8 mouse cellular contexts compared by ENCODE assay signal in the genomic region with DNA sequence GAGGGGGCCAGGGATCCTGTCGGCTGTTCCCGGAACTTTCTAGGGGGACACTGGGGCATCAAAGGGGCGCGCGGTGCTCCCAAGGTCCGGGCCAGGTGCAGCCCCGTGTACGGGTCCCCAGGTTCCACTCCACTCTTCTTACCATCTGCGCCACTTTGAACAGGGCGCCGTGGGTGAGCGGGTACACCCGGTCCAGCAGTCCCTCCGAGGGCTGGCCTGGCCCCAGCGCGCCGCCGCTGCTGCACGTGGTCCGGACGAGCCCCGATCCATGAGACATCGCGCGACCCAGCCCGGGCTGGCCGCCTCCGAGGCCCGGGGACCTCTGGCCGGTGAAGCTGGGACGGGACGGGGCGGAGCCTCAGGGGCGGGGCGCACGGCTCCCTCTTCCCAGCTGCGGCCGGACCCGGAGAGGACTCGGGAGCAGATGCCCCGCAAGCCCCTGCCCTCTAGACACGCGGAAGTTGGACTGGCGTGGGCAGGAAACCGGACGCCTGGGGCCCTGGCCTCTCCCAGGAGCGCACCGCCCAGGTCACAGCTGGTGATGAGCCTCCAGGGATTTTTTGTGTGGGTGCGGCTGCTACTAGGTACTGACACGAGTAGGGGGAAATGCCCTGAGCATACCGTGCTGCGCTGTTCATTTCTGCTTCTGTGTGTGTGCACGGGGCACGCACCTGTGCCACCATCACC. TPM values are rescaled to one million over a fixed set of nuclear protein-coding genes. Genes with fewer than 3 reads are reported as not detected.
DNase-seq lines count a peak whose midpoint lies in the region; ATAC-seq and TF ChIP-seq lines count a peak whose summit lies in the region.

Gene Cmtm7 (minus strand): TSS at position 331 of the 687 bp plus-strand sequence.

- no peak for TF ChIP-seq CTCF in E14TG2a.4 (conservative IDR thresholded peaks at IDR 0.05; ENCODE audit: low read length)

- H3K9me3 ChIP-seq in E14TG2a.4 (ENCODE audit: low read length) = peaks cover under 1% of the 10 kb centered on the region; the same call in 1 of the 2 replicates
- no peaks in the 10 kb centered on the region for H3K9me3 ChIP-seq in forebrain, embryonic 11.5 days (ENCODE audit: control insufficient read depth, low read length)

- H3K27ac ChIP-seq in forebrain, embryonic 11.5 days (ENCODE audit: low read depth, low read length) = 0 out of 2 replicates have a peak within 1 kb of the TSS, but pooled peaks have one; percentile 25

- ATAC-seq in forebrain, embryonic 11.5 days (replicated peaks; ENCODE audit: low FRiP score) = peak; percentile 82
- peak; percentile 49 for ATAC-seq in megakaryocyte-erythroid progenitor cell, adult 5-6 weeks (replicated peaks; ENCODE audit: low FRiP score, low TSS enrichment, poor library complexity, severe bottlenecking)

- intact Hi-C loops in heart, postnatal 14 days (cut with DNase I) = no loop called here

- 2% methylated on average over 53 of the region's 54 CpGs for WGBS in forebrain, embryonic 11.5 days

- H3K4me2 ChIP-seq in forebrain, embryonic 11.5 days (ENCODE audit: low read depth, low read length, severe bottlenecking) = peak within 1 kb of the TSS; percentile 98

- peaks cover 84% of the 10 kb centered on the region for H3K4me1 ChIP-seq in E14TG2a.4 (replicated peaks; ENCODE audit: low read depth, low read length)
- H3K4me1 ChIP-seq in forebrain, embryonic 11.5 days (replicated peaks; ENCODE audit: control insufficient read depth, insufficient read depth, low read length) = peaks cover 5% of the 10 kb centered on the region; the same call in 1 of the 2 replicates

- H3K27me3 ChIP-seq in E14TG2a.4 (ENCODE audit: insufficient read depth, low read length) = no peaks in the 10 kb centered on the region
- H3K27me3 ChIP-seq in forebrain, embryonic 11.5 days (ENCODE audit: control insufficient read depth, insufficient read depth, low read length) = 0 out of 2 replicates have a peak, but pooled peaks cover 2% of the 10 kb centered on the region

- peak within 1 kb of the TSS; percentile 89 for H3K4me3 ChIP-seq in E14TG2a.4 (replicated peaks; ENCODE audit: low read length)
- H3K4me3 ChIP-seq in forebrain, embryonic 11.5 days (ENCODE audit: low read depth, low read length) = peak within 1 kb of the TSS; percentile 56

- H3K36me3 ChIP-seq in E14TG2a.4 (ENCODE audit: insufficient read depth, low read length) = no peaks in the 10 kb centered on the region; the same call in 1 of the 2 replicates
- no peaks in the 10 kb centered on the region for H3K36me3 ChIP-seq in forebrain, embryonic 11.5 days (ENCODE audit: control insufficient read depth, insufficient read depth, low read length)

- DNase-seq in adrenal gland, postnatal 14 days = peak; percentile 91
- peak; percentile 89 for DNase-seq in forebrain, embryonic 11.5 days (ENCODE audit: low spot score)
- DNase-seq in heart, postnatal 14 days = peak; percentile 86
- peak; percentile 88 to 92 for DNase-seq in kidney, postnatal 4 days
- peak; percentile 52 for DNase-seq in skeletal muscle tissue, adult 2 months (ENCODE audit: low read depth, low spot score)
- DNase-seq in yolk sac, embryonic 10.5 days (ENCODE audit: low spot score) = peak; percentile 87

- peak within 1 kb of the TSS; percentile 78 for H3K9ac ChIP-seq in forebrain, embryonic 11.5 days (ENCODE audit: low read length)

RNA-seq across cellular contexts. Expression of gene Cmtm7, which starts in this region (rescaled TPM):
- total RNA-seq in adrenal gland, postnatal 14 days (2021) = 32.0 and 36.7 TPM in 2 replicates
- polyA plus RNA-seq in forebrain, embryonic 11.5 days (2014; fragmentation: Nextera tagmentation; extraction: Ambion mirVana) = 50.6 and 63.5 TPM in 2 replicates
- 10 to 100 TPM; 14.9 to 21.4 TPM for total RNA-seq in heart, postnatal 14 days (2021)
- total RNA-seq in megakaryocyte-erythroid progenitor cell, adult 5-6 weeks (2014; fragmentation: Nextera tagmentation) = 189 and 199 TPM in 2 replicates
- 144 and 195 TPM in 2 replicates for total RNA-seq in megakaryocyte-erythroid progenitor cell, adult 5-6 weeks (2017)

Comparison
In these comparisons a context has a peak if more than half of its experiments do, and no peak if none do; other contexts are left out.
1. Peak in every context shown above with its lines: DNase-seq, ATAC-seq, H3K4me3 ChIP-seq and H3K27ac ChIP-seq.